ENCODE assay signal across 19 mouse cellular contexts in the genomic region with DNA sequence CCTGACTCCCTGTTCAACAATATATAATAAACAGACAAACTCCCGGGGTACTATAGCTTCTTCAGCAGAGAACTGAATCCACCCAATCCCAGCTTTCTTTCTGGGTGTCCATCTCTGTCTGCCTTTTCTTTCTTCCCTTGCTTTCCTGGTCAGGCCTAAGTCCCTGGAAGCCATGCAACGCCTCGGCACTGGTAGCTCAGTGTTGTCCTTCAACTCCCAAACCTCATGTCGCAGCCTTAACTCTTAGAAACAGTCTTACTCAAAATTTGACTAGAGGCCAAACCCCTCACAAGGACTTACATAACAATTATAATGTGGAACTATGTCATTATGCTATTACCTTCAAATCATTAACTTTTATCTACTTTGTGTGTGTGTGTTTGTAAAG. TPM values are rescaled to one million over a fixed set of nuclear protein-coding genes. Genes with fewer than 3 reads are reported as not detected.
DNase-seq lines count a peak whose midpoint lies in the region; ATAC-seq and TF ChIP-seq lines count a peak whose summit lies in the region.
"Had no signal": no experiment of that assay in that cellular context is flagged by ENCODE, and none has a peak within 500 bp of the region (broad histone marks: within the 10 kb centered on the region; RNA-seq: fewer than 3 reads in every experiment).

No protein-coding gene starts in this region.

- H3K27ac ChIP-seq in liver, postnatal 0 days (ENCODE audit: low read depth): peak overlapping the region; percentile 35; the same call in 1 of the 2 replicates
- no peak overlapping the region for H3K27ac ChIP-seq in liver, embryonic 11.5 days (ENCODE audit: low read depth, low read length)
- H3K27ac ChIP-seq: embryonic facial prominence, embryonic 12.5 days; embryonic facial prominence, embryonic 15.5 days; gastrocnemius, adult 2 months; heart, embryonic 13.5 days; hindbrain, embryonic 14.5 days; hindbrain, postnatal 0 days had no signal

- 74% methylated on average over 4 of the region's 4 CpGs for WGBS in liver, postnatal 0 days (ENCODE audit: insufficient replicate concordance)
- 92% methylated on average over 4 of the region's 4 CpGs for WGBS in liver, embryonic 11.5 days

- peak; percentile 45; the same call in 1 of the 2 replicates for ATAC-seq in liver, postnatal 0 days
- ATAC-seq in liver, embryonic 11.5 days (replicated peaks; ENCODE audit: low FRiP score): no peak
- ATAC-seq: forebrain, embryonic 14.5 days; forebrain, postnatal 0 days; hindbrain, postnatal 0 days had no signal

- no peak overlapping the region for H3K9ac ChIP-seq in liver, postnatal 0 days (replicated peaks)
- no peak overlapping the region for H3K9ac ChIP-seq in liver, embryonic 11.5 days (ENCODE audit: low read depth, low read length)
- H3K9ac ChIP-seq: embryonic facial prominence, embryonic 12.5 days; embryonic facial prominence, embryonic 15.5 days; forebrain, postnatal 0 days; heart, embryonic 13.5 days; hindbrain, embryonic 14.5 days had no signal

- no peak for TF ChIP-seq EP300 in liver, postnatal 0 days (IDR thresholded peaks at IDR 0.05; ENCODE audit: low read depth)

- peaks cover 8% of the 10 kb centered on the region for H3K4me1 ChIP-seq in liver, postnatal 0 days (ENCODE audit: insufficient read depth)
- peaks cover 5% of the 10 kb centered on the region; the same call in 1 of the 2 replicates for H3K4me1 ChIP-seq in liver, embryonic 11.5 days (replicated peaks; ENCODE audit: control insufficient read depth, insufficient read depth, low read length)
- H3K4me1 ChIP-seq: embryonic facial prominence, embryonic 12.5 days; embryonic facial prominence, embryonic 15.5 days; heart, embryonic 13.5 days had no signal

- H3K36me3 ChIP-seq in liver, postnatal 0 days (replicated peaks; ENCODE audit: insufficient read depth, low read length): no peaks in the 10 kb centered on the region
- no peaks in the 10 kb centered on the region for H3K36me3 ChIP-seq in liver, embryonic 11.5 days (ENCODE audit: control insufficient read depth, insufficient read depth, low read length)
- H3K36me3 ChIP-seq: embryonic facial prominence, embryonic 12.5 days; embryonic facial prominence, embryonic 15.5 days; heart, embryonic 13.5 days had no signal

- no peaks in the 10 kb centered on the region for H3K27me3 ChIP-seq in liver, postnatal 0 days (ENCODE audit: insufficient read depth, low read length)
- H3K27me3 ChIP-seq in liver, embryonic 11.5 days (replicated peaks; ENCODE audit: control insufficient read depth, insufficient read depth, low read length): no peaks in the 10 kb centered on the region
- H3K27me3 ChIP-seq: embryonic facial prominence, embryonic 12.5 days; embryonic facial prominence, embryonic 15.5 days; heart, embryonic 13.5 days had no signal

- peak; percentile 27 to 39 for DNase-seq in adrenal gland, postnatal 36 days
- no peak for DNase-seq in adrenal gland, adult 18-20 months (ENCODE audit: low spot score in 2 of 2)
- DNase-seq in kidney, adult 9 months: peak; percentile 24
- no peak for DNase-seq in kidney, postnatal 14 days
- DNase-seq in liver, postnatal 0 days: no peak
- DNase-seq in liver, embryonic 11.5 days (ENCODE audit: low spot score): no peak
- DNase-seq: cerebellum, adult 11 months; cerebellum, adult 9-11 months; forebrain, postnatal 0 days; gastrocnemius, adult 2 months; gastrocnemius, postnatal 14 days; heart, adult 18-20 months; heart, postnatal 4 days had no signal

- no peak overlapping the region for H3K4me3 ChIP-seq in liver, postnatal 0 days (ENCODE audit: low read depth, low read length)
- no peak overlapping the region for H3K4me3 ChIP-seq in liver, embryonic 11.5 days (ENCODE audit: low read depth, low read length)
- H3K4me3 ChIP-seq: embryonic facial prominence, embryonic 12.5 days; embryonic facial prominence, embryonic 15.5 days; gastrocnemius, adult 2 months; heart, embryonic 13.5 days had no signal

- no peak overlapping the region for H3K4me2 ChIP-seq in liver, postnatal 0 days (ENCODE audit: low read depth, low read length)
- H3K4me2 ChIP-seq in liver, embryonic 11.5 days: no peak overlapping the region
- H3K4me2 ChIP-seq: embryonic facial prominence, embryonic 12.5 days; embryonic facial prominence, embryonic 15.5 days; heart, embryonic 13.5 days; hindbrain, embryonic 14.5 days had no signal

- no peak for TF ChIP-seq CTCF in liver, postnatal 0 days (IDR thresholded peaks at IDR 0.05; ENCODE audit: low read depth)

- no peaks in the 10 kb centered on the region for H3K9me3 ChIP-seq in liver, postnatal 0 days (ENCODE audit: low read length)
- H3K9me3 ChIP-seq in liver, embryonic 11.5 days (ENCODE audit: control insufficient read depth, low read length): no peaks in the 10 kb centered on the region
- H3K9me3 ChIP-seq: embryonic facial prominence, embryonic 12.5 days; embryonic facial prominence, embryonic 15.5 days; heart, embryonic 13.5 days had no signal

RNA-seq across cellular contexts. Expression of a gene that starts 28.6 kb away (rescaled TPM):
- total RNA-seq in adrenal gland, postnatal 36 days (2021): 10 to 100 TPM; 26.0 to 29.4 TPM
- 10 to 100 TPM; 20.8 TPM for total RNA-seq in adrenal gland, adult 18-20 months (2021)
- 17.7 and 18.6 TPM in 2 replicates for polyA plus RNA-seq in liver, postnatal 0 days (2015; fragmentation: Nextera tagmentation; extraction: Ambion mirVana)
- 35.4 and 36.6 TPM in 2 replicates for polyA plus RNA-seq in liver, embryonic 11.5 days (2014; fragmentation: Nextera tagmentation; extraction: Ambion mirVana)

RNA-seq across cellular contexts. Expression of a gene that starts 28.8 kb away (rescaled TPM):
- total RNA-seq in adrenal gland, postnatal 36 days (2021): 10 to 100 TPM; 50.1 to 58.3 TPM
- total RNA-seq in adrenal gland, adult 18-20 months (2021): 10 to 100 TPM; 31.8 to 42.6 TPM
- 13.9 and 16.7 TPM in 2 replicates for polyA plus RNA-seq in liver, postnatal 0 days (2015; fragmentation: Nextera tagmentation; extraction: Ambion mirVana)
- 17.7 and 18.3 TPM in 2 replicates for polyA plus RNA-seq in liver, embryonic 11.5 days (2014; fragmentation: Nextera tagmentation; extraction: Ambion mirVana)

Comparison
In these comparisons a context has a peak if more than half of its experiments do, and no peak if none do; other contexts are left out.
1. DNase-seq: peak in adrenal gland, postnatal 36 days (2 of 2) and kidney, adult 9 months (single experiment); none in adrenal gland, adult 18-20 months (0 of 2), kidney, postnatal 14 days (single experiment), liver, postnatal 0 days (single experiment) and liver, embryonic 11.5 days (single experiment).